Mouse (Mus musculus): ENCODE measurements around the gene Bet1l. TPM values are rescaled to one million over a fixed set of nuclear protein-coding genes. Genes with fewer than 3 reads are reported as not detected.

Bet1l gene
- polyA plus RNA-seq, 1 experiment: 17.1 TPM

DNA sequence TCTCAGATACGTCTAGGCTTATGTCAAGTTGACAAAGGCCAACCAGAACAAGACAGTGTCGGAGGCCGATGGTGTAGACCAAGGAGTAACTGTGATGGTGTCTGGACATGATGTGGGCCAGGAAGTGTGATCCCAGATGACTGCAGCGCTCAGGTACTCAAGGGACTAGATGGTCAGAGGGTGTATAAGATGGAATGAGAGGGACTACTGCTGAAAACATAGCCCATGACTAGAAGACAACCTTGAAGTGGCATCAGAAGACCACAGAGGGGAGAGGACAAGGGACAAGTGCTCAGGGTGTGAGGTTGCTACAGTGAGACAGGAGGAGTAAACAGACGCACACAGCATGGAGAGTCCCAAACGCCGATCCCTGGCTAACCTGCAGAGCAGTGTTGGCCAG is 13.6 kb downstream of the Bet1l start:
- Histone ChIP-seq H3K36me3 (ENCODE audit: control insufficient read depth, insufficient read depth, low read length) (no peaks in the 10 kb centered on the region), H3K27ac (ENCODE audit: insufficient read depth, low read depth, low read length) (no peak overlapping the region), H3K4me1 (ENCODE audit: control insufficient read depth, insufficient read depth, insufficient read length, low read length) (peaks cover 4% of the 10 kb centered on the region; the same call in 1 of the 2 replicates), H3K4me3 (ENCODE audit: low read depth, low read length) (no peak overlapping the region), H3K27me3 (ENCODE audit: control insufficient read depth, insufficient read depth, low read length) (no peaks in the 10 kb centered on the region)
- TF ChIP-seq POLR2A (IDR thresholded peaks at IDR 0.05; ENCODE audit: low read depth, low read length) (no peak), CTCF (IDR thresholded peaks at IDR 0.05; ENCODE audit: extremely low read depth, insufficient read length, insufficient replicate concordance, low read depth, low read length) (no peak)
- WGBS: 73% methylated on average over 7 of the region's 7 CpGs

DNA sequence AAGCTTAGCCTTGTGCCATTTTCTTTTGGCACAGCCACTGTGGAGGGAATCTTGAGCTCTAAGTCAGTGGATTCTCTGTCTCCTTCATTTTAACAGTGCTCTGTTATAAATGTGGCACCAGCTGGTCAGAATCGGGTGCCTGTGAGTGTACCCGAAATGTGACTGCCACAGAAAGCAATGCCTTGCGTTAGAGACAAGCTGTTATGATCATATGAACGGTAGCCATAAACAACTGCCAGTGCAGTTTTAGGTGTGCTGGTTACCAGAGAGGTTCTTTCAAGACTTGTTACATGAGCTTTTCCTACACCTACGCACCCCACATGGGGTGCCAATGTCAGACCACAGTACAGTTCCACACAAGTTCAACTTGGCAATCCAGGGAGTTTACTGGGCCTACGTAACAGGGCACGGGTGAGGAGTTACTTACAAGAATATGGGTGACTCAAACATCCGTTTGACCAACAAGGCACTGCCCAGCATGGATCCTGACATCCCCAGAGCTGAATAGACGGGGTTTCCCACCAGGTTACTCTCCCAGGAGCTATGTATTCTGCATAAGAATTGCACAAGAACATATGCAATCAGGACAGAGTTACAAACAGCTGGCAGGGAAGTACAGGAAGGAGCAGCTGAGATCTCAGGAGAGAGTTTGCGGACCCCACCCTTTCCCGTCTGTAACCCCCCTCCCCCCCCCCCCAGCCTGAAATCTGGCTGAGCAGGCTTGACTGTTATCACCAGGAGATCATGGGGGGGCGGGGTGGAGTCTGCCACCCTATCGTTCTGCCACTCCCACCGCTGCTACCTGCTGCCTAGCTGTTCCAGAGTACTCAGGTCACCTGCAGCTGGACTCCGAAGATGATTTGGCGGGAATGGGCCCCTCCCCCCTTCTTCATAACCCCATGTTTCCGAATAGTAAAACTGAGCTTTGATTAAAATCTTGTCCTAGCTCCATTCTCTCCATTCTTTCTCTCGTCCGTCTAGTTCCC is 16.3 kb downstream of the Bet1l start:
- Histone ChIP-seq H3K27ac (ENCODE audit: insufficient read depth, low read depth, low read length) (no peak overlapping the region), H3K27me3 (ENCODE audit: control insufficient read depth, insufficient read depth, low read length) (no peaks in the 10 kb centered on the region), H3K36me3 (ENCODE audit: control insufficient read depth, insufficient read depth, low read length) (no peaks in the 10 kb centered on the region), H3K4me1 (ENCODE audit: control insufficient read depth, insufficient read depth, insufficient read length, low read length) (peaks cover 4% of the 10 kb centered on the region; the same call in 1 of the 2 replicates), H3K4me3 (ENCODE audit: low read depth, low read length) (no peak overlapping the region)
- no peak for TF ChIP-seq POLR2A (IDR thresholded peaks at IDR 0.05; ENCODE audit: low read depth, low read length)
- TF ChIP-seq CTCF (IDR thresholded peaks at IDR 0.05; ENCODE audit: extremely low read depth, insufficient read length, insufficient replicate concordance, low read depth, low read length): no peak
- 31% methylated on average over 19 of the region's 19 CpGs for WGBS

DNA sequence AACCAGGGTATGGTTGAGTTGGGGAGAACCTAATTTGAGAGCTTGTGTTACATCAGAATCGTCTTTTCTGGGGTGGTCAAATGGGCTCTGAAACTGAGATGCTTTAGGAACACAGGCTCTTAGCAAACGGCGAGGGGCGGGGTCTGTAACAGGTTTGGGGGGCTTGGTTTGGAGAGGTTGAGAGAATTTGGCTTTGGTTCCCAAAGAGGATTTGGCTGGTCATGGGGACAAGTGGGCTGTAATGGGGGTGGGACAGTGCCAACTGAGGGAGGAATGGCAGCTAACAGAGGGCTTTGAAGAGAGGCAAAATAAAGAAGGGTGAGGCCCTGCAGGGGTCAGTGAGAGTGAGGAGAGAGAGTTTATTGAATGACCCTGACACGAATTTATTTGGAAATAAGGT is 17.8 kb downstream of the Bet1l start:
- 82% methylated on average over 5 of the region's 5 CpGs for WGBS
- Histone ChIP-seq H3K4me1 (ENCODE audit: control insufficient read depth, insufficient read depth, insufficient read length, low read length) (peaks cover 13% of the 10 kb centered on the region), H3K27me3 (ENCODE audit: control insufficient read depth, insufficient read depth, low read length) (no peaks in the 10 kb centered on the region), H3K36me3 (ENCODE audit: control insufficient read depth, insufficient read depth, low read length) (no peaks in the 10 kb centered on the region), H3K27ac (ENCODE audit: insufficient read depth, low read depth, low read length) (no peak overlapping the region), H3K4me3 (ENCODE audit: low read depth, low read length) (no peak overlapping the region)
- TF ChIP-seq POLR2A (IDR thresholded peaks at IDR 0.05; ENCODE audit: low read depth, low read length) (no peak), CTCF (IDR thresholded peaks at IDR 0.05; ENCODE audit: extremely low read depth, insufficient read length, insufficient replicate concordance, low read depth, low read length) (no peak)

DNA sequence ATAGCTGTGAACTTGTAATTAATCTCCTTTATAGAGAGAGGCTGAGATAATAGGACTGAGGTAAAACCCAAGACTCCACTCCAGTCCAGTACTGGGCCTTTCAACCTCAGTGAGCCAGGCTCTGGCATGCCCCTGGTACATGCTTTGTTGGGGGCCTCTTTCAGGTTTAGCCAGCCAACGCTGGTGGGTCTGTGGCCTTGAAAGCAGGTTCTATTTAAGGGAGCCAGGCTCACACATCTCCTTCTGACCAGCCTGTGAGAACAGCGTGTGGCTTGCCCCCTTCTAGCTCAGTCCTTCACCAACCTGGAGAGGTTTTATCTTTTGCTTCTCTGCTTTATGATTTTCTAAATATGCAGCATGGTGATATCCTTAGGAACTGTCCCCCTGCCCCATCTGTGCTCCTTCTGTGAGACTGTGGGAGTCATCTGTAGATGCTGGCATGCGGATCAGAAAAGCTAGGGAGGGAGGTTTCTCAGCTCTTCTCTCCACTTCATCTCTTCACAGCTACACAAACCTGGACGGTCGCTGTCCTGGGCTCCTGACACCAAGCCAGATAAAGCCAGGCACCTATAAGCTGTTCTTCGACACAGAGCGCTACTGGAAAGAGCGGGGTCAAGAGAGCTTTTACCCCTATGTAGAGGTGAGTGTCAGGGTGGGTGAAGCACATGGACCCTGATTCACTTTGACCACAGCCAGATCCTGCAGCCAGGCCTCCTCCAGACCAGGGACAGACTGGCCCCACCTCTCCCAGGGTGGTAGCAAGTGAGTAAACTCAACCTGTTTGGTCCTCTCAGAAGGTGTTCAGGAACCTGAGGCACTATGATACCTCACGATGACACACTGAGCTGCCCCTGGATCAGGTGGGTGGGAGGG is 20.9 kb downstream of the Bet1l start:
- H3K27ac ChIP-seq (ENCODE audit: insufficient read depth, low read depth, low read length): no peak overlapping the region
- peaks cover 9% of the 10 kb centered on the region for H3K4me1 ChIP-seq (ENCODE audit: control insufficient read depth, insufficient read depth, insufficient read length, low read length)
- no peaks in the 10 kb centered on the region for H3K36me3 ChIP-seq (ENCODE audit: control insufficient read depth, insufficient read depth, low read length)
- TF ChIP-seq POLR2A (IDR thresholded peaks at IDR 0.05; ENCODE audit: low read depth, low read length): no peak
- TF ChIP-seq CTCF (IDR thresholded peaks at IDR 0.05; ENCODE audit: extremely low read depth, insufficient read length, insufficient replicate concordance, low read depth, low read length): no peak
- no peak overlapping the region for H3K4me3 ChIP-seq (ENCODE audit: low read depth, low read length)
- no peaks in the 10 kb centered on the region for H3K27me3 ChIP-seq (ENCODE audit: control insufficient read depth, insufficient read depth, low read length)
- 87% methylated on average over 9 of the region's 9 CpGs for WGBS

DNA sequence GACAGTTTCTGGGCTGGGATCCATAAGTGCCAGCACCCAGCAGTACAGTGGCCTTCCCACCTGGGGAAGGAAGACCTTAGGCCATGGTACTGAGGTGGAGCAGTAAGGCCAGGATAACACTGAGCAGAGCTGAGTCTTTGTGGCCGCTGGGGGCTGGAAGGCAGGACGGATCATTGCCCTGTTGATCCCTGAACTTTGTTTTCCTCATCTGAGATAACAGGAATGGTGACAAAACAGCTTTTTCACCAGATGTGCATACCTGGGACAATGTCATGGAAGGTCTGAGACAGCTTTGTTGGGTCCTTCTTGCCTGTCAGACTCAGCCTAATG is 21.7 kb downstream of the Bet1l start:
- no peaks in the 10 kb centered on the region for H3K36me3 ChIP-seq (ENCODE audit: control insufficient read depth, insufficient read depth, low read length)
- no peaks in the 10 kb centered on the region for H3K27me3 ChIP-seq (ENCODE audit: control insufficient read depth, insufficient read depth, low read length)
- TF ChIP-seq POLR2A (IDR thresholded peaks at IDR 0.05; ENCODE audit: low read depth, low read length) (no peak), CTCF (IDR thresholded peaks at IDR 0.05; ENCODE audit: extremely low read depth, insufficient read length, insufficient replicate concordance, low read depth, low read length) (no peak)
- peaks cover 9% of the 10 kb centered on the region for H3K4me1 ChIP-seq (ENCODE audit: control insufficient read depth, insufficient read depth, insufficient read length, low read length)
- WGBS: 29% methylated on average over 2 of the region's 2 CpGs
- peak overlapping the region; percentile 58 for H3K27ac ChIP-seq (ENCODE audit: insufficient read depth, low read depth, low read length)
- H3K4me3 ChIP-seq (ENCODE audit: low read depth, low read length): peak overlapping the region; percentile 58

DNA sequence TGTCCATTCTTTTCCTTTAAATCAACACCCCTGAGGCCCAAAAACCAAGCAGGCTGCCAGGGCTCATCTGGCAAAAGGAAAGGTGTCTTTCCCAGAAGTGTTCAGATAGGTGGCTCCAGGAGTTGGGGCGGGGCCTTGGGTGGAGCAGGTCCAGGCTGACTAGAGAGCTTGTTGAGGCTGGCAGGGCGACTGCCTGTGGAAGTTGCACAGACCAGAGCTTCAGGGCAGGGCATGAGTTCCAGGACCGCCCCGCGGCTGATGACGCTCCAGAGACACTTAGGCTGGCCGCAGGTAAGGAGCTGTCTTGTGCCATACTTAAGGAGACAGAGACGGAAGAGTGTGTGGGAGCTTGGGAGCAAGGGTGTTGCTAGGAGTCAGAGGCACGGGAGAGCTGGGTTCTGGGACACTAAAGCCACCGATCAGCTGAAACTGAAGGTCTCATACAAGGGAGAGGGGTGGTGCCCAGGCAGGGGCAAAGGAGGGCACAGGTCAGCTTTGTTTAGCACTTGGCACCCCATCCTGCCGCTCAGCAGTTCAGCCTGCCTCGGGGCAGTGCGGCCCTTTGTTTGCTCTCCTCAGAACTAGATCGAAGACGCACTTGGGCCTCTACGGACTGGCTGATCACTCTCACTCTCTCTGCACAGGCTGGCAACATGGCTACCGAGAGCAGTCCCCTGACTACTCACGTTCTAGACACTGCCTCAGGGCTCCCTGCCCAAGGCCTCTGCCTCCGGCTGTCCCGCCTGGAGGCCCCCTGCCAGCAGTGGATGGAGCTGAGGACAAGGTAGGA is 22.2 kb downstream of the Bet1l start, which contains the start of gene Urah:
Gene Urah (plus strand): TSS at position 51 of the 790 bp plus-strand sequence.
- peak within 1 kb of the TSS; percentile 58 for H3K27ac ChIP-seq (ENCODE audit: insufficient read depth, low read depth, low read length)
- peak within 1 kb of the TSS; percentile 58 for H3K4me3 ChIP-seq (ENCODE audit: low read depth, low read length)
- no peaks in the 10 kb centered on the region for H3K27me3 ChIP-seq (ENCODE audit: control insufficient read depth, insufficient read depth, low read length)
- no peaks in the 10 kb centered on the region for H3K36me3 ChIP-seq (ENCODE audit: control insufficient read depth, insufficient read depth, low read length)
- TF ChIP-seq CTCF (IDR thresholded peaks at IDR 0.05; ENCODE audit: extremely low read depth, insufficient read length, insufficient replicate concordance, low read depth, low read length) (no peak), POLR2A (IDR thresholded peaks at IDR 0.05; ENCODE audit: low read depth, low read length) (peak; percentile 47; the same call in 1 of the 2 replicates)
- peaks cover 9% of the 10 kb centered on the region for H3K4me1 ChIP-seq (ENCODE audit: control insufficient read depth, insufficient read depth, insufficient read length, low read length)
- 21% methylated on average over 20 of the region's 20 CpGs for WGBS

Measured in small intestine, adult 2 months (tissue).